Mouse (Mus musculus) limb, embryonic 11.5 days (tissue): Measurements from ENCODE around the gene Gfod1. TPM values are rescaled to one million over a fixed set of nuclear protein-coding genes. Genes with fewer than 3 reads are reported as not detected.

ENCODE experiments used
- ATAC-seq: fragments of 200-750 bp; cut with Nextera tagmentation; 2 replicates; pipeline ENCODE4 v1.8.0; 2017; ENCODE audit warnings: low read depth; ENCODE audit not compliant: insufficient number of reproducible peaks, low FRiP score, low TSS enrichment
- DNase-seq: peaks from one replicate; pipeline ENCODE4 v3.0.0-alpha.2; 2015; ENCODE audit warnings: low spot score
- H3K27ac ChIP-seq: fragments of 300-500 bp; sonication (generic); replicated peaks from 2 replicates; pipeline ENCODE4 v1.5.1; 2014; ENCODE audit warnings: low read depth, mild to moderate bottlenecking, low read length
- H3K27me3 ChIP-seq: fragments of 300-500 bp; sonication (generic); 2 replicates; pipeline ENCODE4 v1.6.1; 2014; ENCODE audit warnings: mild to moderate bottlenecking, low read length, mixed read lengths; ENCODE audit not compliant: control insufficient read depth, insufficient read depth
- H3K36me3 ChIP-seq: fragments of 300-500 bp; sonication (generic); 2 replicates; pipeline ENCODE4 v1.6.1; 2014; ENCODE audit warnings: mild to moderate bottlenecking, low read length, moderate library complexity, mixed read lengths; ENCODE audit not compliant: control insufficient read depth, insufficient read depth
- H3K4me1 ChIP-seq: fragments of 300-500 bp; sonication (generic); 2 replicates; pipeline ENCODE4 v1.6.1; 2014; ENCODE audit warnings: low read length, mixed read lengths; ENCODE audit not compliant: control insufficient read depth, insufficient read depth
- H3K4me2 ChIP-seq: fragments of 300-500 bp; sonication (generic); 2 replicates; pipeline ENCODE4 v1.6.1; 2014; ENCODE audit warnings: low read depth, mild to moderate bottlenecking, moderate library complexity; ENCODE audit not compliant: severe bottlenecking
- H3K4me3 ChIP-seq: fragments of 300-500 bp; sonication (generic); 2 replicates; pipeline ENCODE4 v1.5.1; 2014; ENCODE audit warnings: low read depth, low read length
- H3K9ac ChIP-seq: fragments of 300-500 bp; sonication (generic); 2 replicates; pipeline ENCODE4 v1.6.1; 2014; ENCODE audit warnings: mild to moderate bottlenecking, low read length
- H3K9me3 ChIP-seq: fragments of 300-500 bp; sonication (generic); 2 replicates; pipeline ENCODE4 v1.6.1; 2016; ENCODE audit warnings: low read length; ENCODE audit not compliant: control insufficient read depth
- WGBS: fragments of 180-500 bp; shearing (Covaris S2); extraction: QIAGEN DNeasy Blood & Tissue Kit; methylation state at CpG from one replicate; pipeline ENCODE4 v1.1.7; 2014; 5-methylcytosine and 5-hydroxymethylcytosine counted together
- polyA plus RNA-seq: library from polyadenylated mRNA; unstranded; fragments of >200 nt; fragmentation: Nextera tagmentation; extraction: Ambion mirVana; gene quantifications from 2 replicates; pipeline ENCODE4 v1.2.1, GENCODE M21; 2014

Gfod1 gene
- polyA plus RNA-seq, 1 experiment from 2014 or later: 0.31 TPM

- Histone ChIP-seq H3K4me3 (peak overlapping the region; percentile 24), H3K9ac (no peak overlapping the region), H3K4me1 (peaks cover 2% of the 10 kb centered on the region; the same call in 1 of the 2 replicates), H3K27me3 (no peaks in the 10 kb centered on the region), H3K4me2 (peak overlapping the region; percentile 45), H3K9me3 (no peaks in the 10 kb centered on the region), H3K36me3 (no peaks in the 10 kb centered on the region), H3K27ac (no peak overlapping the region)
- DNase-seq (peak; percentile 91), ATAC-seq (peak; percentile 67; the same call in 1 of the 2 replicates)
- WGBS: 13% methylated on average over 14 of the region's 14 CpGs
These were observed 121.3 kb downstream of the Gfod1 start for GRCm38 (mm10) chr13:43182465-43183201.

GRCm38 (mm10) chr13:43181104-43181503 is 122.9 kb downstream of the Gfod1 start:
- ATAC-seq: no peak
- no peak overlapping the region for H3K4me2 ChIP-seq
- H3K27ac ChIP-seq: no peak overlapping the region
- H3K4me1 ChIP-seq: peaks cover 2% of the 10 kb centered on the region; the same call in 1 of the 2 replicates
- WGBS: 63% methylated on average over 7 of the region's 7 CpGs
- H3K4me3 ChIP-seq: no peak overlapping the region
- H3K36me3 ChIP-seq: no peaks in the 10 kb centered on the region
- H3K27me3 ChIP-seq: no peaks in the 10 kb centered on the region
- H3K9me3 ChIP-seq: no peaks in the 10 kb centered on the region
- no peak overlapping the region for H3K9ac ChIP-seq
- no peak for DNase-seq

- Histone ChIP-seq H3K9ac (no peak overlapping the region), H3K27me3 (no peaks in the 10 kb centered on the region), H3K4me2 (no peak overlapping the region), H3K36me3 (no peaks in the 10 kb centered on the region), H3K27ac (no peak overlapping the region), H3K4me3 (no peak overlapping the region), H3K9me3 (no peaks in the 10 kb centered on the region), H3K4me1 (no peaks in the 10 kb centered on the region; the same call in 1 of the 2 replicates)
- DNase-seq (no peak), ATAC-seq (no peak)
- 84% methylated on average over 7 of the region's 7 CpGs for WGBS
These were observed 126.7 kb downstream of the Gfod1 start for GRCm38 (mm10) chr13:43177317-43177716.

GRCm38 (mm10) chr13:43176676-43177075 is 127.3 kb downstream of the Gfod1 start:
- H3K4me3 ChIP-seq: no peak overlapping the region
- H3K27me3 ChIP-seq: no peaks in the 10 kb centered on the region
- no peak for ATAC-seq
- no peak overlapping the region for H3K27ac ChIP-seq
- 97% methylated on average over 3 of the region's 3 CpGs for WGBS
- H3K4me2 ChIP-seq: no peak overlapping the region
- H3K4me1 ChIP-seq: no peaks in the 10 kb centered on the region
- H3K9me3 ChIP-seq: no peaks in the 10 kb centered on the region
- no peak for DNase-seq
- H3K9ac ChIP-seq: no peak overlapping the region
- no peaks in the 10 kb centered on the region for H3K36me3 ChIP-seq

GRCm38 (mm10) chr13:43173262-43173661 is 130.7 kb downstream of the Gfod1 start:
- Histone ChIP-seq H3K4me2 (peak overlapping the region; percentile 16; the same call in 1 of the 2 replicates), H3K9ac (no peak overlapping the region), H3K9me3 (no peaks in the 10 kb centered on the region), H3K27ac (no peak overlapping the region), H3K4me1 (no peaks in the 10 kb centered on the region), H3K4me3 (no peak overlapping the region), H3K36me3 (no peaks in the 10 kb centered on the region), H3K27me3 (no peaks in the 10 kb centered on the region)
- DNase-seq (peak; percentile 86), ATAC-seq (no peak)
- 18% methylated on average over 9 of the region's 9 CpGs for WGBS

GRCm38 (mm10) chr13:43172036-43172713 is 131.8 kb downstream of the Gfod1 start:
- Histone ChIP-seq H3K9ac (peak overlapping the region; percentile 81; the same call in 1 of the 2 replicates), H3K36me3 (no peaks in the 10 kb centered on the region), H3K4me3 (peak overlapping the region; percentile 70), H3K4me1 (no peaks in the 10 kb centered on the region), H3K9me3 (no peaks in the 10 kb centered on the region), H3K27me3 (no peaks in the 10 kb centered on the region), H3K4me2 (peak overlapping the region; percentile 54), H3K27ac (no peak overlapping the region)
- DNase-seq (peak; percentile 52), ATAC-seq (no peak)
- 34% methylated on average over 14 of the region's 14 CpGs for WGBS

GRCm38 (mm10) chr13:43171020-43171710 is 132.8 kb downstream of the Gfod1 start, which contains the start of gene Tbc1d7:
Tbc1d7 (minus strand) TSS chr13:43171501.
- Histone ChIP-seq H3K36me3 (no peaks in the 10 kb centered on the region), H3K4me1 (no peaks in the 10 kb centered on the region), H3K4me3 (peak within 1 kb of the TSS; percentile 70), H3K27me3 (no peaks in the 10 kb centered on the region), H3K4me2 (peak within 1 kb of the TSS; percentile 54), H3K9ac (peak within 1 kb of the TSS; percentile 83), H3K27ac (0 out of 2 replicates have a peak within 1 kb of the TSS, but pooled peaks have one; percentile 36), H3K9me3 (no peaks in the 10 kb centered on the region)
- under 1% methylated on average over 48 of the region's 48 CpGs for WGBS
- peak; percentile 99 for DNase-seq
- ATAC-seq: peak; percentile 91

GRCm38 (mm10) chr13:43167721-43168120 is 136.3 kb downstream of the Gfod1 start:
- WGBS: 84% methylated on average over 9 of the region's 9 CpGs
- DNase-seq (no peak), ATAC-seq (no peak)
- H3K4me1 ChIP-seq: no peaks in the 10 kb centered on the region
- H3K9me3 ChIP-seq: no peaks in the 10 kb centered on the region
- no peak overlapping the region for H3K4me2 ChIP-seq
- no peaks in the 10 kb centered on the region for H3K27me3 ChIP-seq
- H3K9ac ChIP-seq: no peak overlapping the region
- no peak overlapping the region for H3K27ac ChIP-seq
- H3K36me3 ChIP-seq: no peaks in the 10 kb centered on the region; the same call in 1 of the 2 replicates
- no peak overlapping the region for H3K4me3 ChIP-seq
